Mouse (Mus musculus) A20 (cell line): ENCODE data around the gene Abo.
"Not testable (repeated sequence)": the region's sequence is repeated elsewhere in the genome, so short reads cannot be mapped to it uniquely, and the experiment has no call there.

Experiments
- DNase-seq: peaks from one replicate; pipeline ENCODE4 v3.0.0-alpha.2; 2011; ENCODE audit warnings: low read depth, low spot score

The Abo gene

GRCm38 (mm10) chr2:26864879-26865278 is at the start of gene Abo:
TSS of gene Abo (minus strand) at chr2:26864979.
- DNase-seq, result no peak

GRCm38 (mm10) chr2:26914148-26914941 is 49.6 kb upstream of the Abo start:
- peak; percentile 39 for DNase-seq

DNA sequence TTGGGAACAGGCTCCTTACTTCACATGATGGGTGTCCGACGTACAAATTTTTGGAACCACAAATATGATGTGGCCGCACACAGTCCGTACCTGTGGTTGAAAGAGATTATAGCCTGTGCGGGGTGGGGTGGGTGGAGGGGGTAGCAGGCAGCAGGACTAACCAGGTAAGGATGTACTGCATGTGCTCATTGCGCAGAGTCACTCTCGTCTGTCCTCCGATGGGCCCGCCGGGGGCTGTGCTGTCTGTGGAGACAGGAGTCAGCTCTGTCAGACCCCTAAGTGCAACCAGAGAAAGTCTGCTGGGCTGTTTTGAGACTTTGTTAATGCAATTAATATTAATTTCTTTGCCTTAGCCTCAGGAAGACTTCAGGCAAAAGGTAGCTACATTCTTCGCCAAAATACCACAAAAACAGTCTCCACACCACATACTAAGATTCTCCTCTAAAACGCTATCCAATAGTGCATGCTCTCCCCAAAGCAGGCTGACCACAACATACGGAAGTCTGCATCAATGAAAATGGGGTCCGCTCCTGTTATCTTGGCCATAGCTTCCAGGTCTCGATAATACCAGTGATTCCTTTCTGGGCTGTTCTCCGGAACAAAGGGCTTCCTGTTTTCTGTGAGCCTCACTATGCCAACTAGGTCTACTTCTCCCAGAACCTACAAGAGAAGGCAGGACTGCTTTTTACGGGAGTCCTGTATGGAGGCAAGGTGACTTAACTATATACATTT is 48.8 kb upstream of the Abo start:
- peak; percentile 24 for DNase-seq

DNA sequence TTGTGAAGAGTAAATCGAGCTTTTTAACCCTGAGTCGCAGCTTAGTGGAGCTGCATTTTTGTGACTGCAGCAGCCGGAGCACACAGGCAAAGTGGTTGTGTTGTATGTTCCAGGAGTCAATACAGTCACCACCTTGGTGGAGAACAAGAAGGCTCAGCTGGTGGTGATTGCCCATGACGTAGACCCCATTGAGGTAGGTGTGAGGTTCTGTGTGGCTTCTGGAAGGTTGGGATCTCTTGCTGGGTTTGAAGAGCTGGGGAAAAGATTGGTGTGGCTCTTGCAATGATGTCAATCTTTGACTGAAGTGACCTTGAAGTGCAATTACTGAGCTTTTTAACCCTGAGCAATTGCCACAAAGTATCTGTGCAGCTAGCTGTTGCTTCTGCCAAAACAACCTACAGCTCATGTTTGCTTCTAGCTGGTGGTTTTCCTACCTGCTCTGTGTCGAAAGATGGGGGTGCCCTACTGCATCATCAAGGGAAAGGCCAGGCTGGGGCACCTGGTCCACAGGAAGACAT is 47.5 kb upstream of the Abo start:
- DNase-seq, result no peak

- no peak for DNase-seq
Measured at GRCm38 (mm10) chr2:26910994-26911765, 46.4 kb upstream of the Abo start.

GRCm38 (mm10) chr2:26910124-26910993 is 45.6 kb upstream of the Abo start, which contains the start of the genes Med22 and Rpl7a:
TSS of gene Med22 (minus strand) at chr2:26910677.
TSS of gene Rpl7a (plus strand) at chr2:26910764.
- peak; percentile 99 for DNase-seq

GRCm38 (mm10) chr2:26909387-26909784 is 44.6 kb upstream of the Abo start:
- peak; percentile 57 for DNase-seq

DNA sequence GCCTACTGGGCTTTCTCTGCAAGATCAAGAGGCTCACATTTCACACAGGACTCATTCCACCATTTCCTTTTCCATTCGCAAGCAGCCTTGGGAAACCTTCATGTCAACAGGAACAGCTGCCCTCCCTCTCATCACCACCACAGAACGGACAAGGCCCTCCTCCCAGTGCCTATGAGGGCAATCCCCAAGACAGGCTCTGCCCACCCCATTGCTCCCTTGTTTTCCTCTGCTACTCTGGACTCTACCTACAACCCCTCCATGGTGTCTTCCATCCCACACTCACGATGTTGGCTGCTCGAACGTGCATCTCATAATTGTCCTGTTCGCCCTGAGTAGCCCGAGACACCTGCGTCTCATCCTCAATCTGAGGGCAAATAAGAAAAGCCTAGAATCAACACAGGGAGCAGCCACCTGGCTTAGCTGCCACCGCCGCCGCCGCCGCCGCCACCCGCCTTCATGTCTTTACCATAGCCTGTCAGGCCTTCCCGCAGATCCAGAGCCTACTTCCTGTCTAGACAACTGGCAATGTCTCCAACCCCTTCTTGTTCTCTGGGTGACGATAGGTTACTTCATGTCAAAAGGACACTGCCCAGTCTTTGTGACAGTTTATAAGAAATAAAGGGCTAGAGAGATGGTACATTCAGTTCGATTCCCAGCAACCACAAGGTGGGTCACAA is 44.1 kb upstream of the Abo start:
- DNase-seq, result no peak

DNA sequence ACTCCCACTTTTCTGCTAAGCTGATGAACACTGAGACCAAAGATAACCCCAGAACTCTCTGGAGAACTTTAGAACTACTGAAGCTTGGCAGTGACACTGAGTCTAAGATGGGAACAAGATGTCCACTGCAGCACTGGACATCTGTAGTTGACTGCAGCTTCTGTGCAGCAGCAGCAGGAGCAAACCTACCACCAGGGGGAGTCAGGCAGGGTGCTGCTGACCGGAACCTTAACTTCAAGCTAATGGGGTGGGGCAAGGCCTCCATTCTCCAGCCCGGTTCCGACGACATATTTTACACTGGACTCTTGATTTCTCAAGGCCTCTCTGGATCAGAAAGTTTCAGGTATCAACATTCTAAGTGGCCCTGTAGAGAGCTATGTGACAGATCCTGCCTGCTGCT is 42.3 kb upstream of the Abo start:
- peak; percentile 64 for DNase-seq

GRCm38 (mm10) chr2:26906431-26906830 is 41.7 kb upstream of the Abo start:
- DNase-seq, result no peak

- DNase-seq, result no peak
Measured at GRCm38 (mm10) chr2:26905936-26906335, 41.2 kb upstream of the Abo start.

DNA sequence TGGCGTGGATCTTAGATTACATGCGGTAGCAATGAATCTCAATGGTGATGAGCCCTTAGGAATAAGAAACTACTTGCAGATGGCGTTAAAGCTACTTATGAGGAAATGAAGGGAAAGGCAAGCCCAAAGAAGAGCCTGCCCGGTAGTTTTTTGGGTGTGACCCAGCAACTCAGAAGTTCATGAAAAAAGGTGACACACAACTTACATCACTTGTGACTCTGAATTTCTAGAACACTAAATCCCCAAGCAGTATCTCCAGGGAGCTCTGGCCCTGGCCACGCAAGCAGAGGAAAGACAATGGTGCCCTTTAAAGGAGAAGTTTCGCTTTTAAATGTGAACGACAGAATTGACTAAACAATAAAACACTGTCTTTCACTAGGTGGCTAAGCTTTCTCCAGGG is 38.5 kb upstream of the Abo start:
- no peak for DNase-seq

- DNase-seq, result peak; percentile 98
Measured at GRCm38 (mm10) chr2:26902467-26903220, 37.9 kb upstream of the Abo start, which contains the start of gene Surf6. TSS of gene Surf6 (minus strand) at chr2:26902879.

DNA sequence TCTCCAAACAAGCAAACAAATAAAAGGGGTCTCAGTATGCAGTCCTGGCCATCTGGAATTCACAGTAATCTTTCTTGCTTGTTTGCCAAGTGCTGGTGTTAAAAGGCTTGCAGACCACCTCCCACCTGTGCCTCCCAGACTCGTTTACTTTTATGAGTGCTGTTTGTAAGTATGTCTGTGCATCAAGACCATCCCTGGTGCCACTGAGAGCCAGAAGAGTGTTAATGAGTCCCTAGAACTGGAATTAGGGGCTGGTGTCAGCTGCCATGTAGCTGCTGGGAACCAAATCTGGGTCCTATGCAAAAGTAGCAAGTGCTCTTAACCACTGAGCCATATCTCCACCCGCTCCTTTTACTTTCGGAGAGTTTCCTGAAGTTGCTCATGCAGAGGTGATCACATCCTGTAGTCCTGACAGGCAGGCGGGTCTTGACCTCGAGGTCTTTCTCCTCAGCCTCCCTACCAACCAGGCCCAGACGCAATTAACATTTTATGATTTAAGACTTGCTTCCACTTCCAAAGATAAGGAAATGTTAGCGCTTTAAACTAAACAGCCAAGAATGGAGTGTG is 37.1 kb upstream of the Abo start:
- peak; percentile 52 for DNase-seq

DNA sequence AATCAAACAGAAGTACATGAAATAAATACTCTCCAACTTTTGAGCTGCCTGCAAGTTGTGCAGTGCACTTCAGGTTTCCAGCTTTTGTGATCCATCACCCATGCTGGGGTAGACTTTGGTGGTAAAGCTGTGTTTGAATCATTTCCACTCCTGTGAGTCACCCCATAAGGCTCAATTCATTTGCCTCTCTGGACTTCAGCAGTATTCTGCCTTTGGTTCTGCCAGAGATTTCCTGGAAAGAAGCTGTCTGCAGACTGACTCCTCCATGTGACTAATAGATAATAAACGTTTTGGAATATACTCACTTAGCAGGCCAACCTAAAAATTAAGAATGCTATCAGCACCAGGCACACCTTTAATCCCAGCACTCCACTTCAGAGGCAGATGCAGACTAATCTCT is 36.0 kb upstream of the Abo start:
- no peak for DNase-seq

DNA sequence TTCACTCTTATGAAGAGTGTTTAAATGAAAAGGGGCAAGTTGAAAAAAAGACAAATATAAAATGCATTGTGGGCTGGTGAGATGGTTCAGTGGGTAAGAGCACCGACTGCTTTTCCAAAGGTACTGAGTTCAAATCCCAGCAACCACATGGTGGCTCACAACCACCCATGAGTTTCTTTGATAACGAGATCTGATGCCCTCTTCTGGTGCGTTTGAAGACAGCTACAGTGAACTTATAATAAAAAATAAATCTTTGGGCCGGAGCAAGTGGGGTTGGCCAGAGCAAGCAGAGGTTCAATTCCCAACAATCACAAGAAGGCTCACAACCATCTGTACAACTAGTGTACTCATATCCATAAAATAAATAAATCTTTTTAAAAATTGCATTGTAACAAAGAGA is 31.1 kb upstream of the Abo start:
- no peak for DNase-seq

DNA sequence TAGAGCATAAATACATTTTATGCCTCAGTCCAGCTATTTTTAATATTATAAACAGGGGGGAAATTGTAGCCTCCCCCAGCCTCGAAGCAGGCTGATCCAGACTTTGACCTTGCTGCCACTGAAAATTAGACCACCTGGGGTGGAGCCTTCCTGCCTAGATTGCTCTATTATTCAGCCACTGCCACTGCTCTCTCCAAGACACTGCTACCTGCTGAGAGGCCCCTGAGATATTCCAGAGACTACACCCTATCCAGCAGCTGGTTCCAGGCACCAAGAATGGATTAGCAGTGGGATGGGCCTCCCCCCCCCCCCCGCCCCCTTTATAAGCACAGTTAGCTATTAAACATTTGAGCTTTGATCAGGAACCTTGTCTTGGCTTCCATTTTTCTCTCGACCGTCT is 21.4 kb upstream of the Abo start:
- not testable (repeated sequence) for DNase-seq

DNA sequence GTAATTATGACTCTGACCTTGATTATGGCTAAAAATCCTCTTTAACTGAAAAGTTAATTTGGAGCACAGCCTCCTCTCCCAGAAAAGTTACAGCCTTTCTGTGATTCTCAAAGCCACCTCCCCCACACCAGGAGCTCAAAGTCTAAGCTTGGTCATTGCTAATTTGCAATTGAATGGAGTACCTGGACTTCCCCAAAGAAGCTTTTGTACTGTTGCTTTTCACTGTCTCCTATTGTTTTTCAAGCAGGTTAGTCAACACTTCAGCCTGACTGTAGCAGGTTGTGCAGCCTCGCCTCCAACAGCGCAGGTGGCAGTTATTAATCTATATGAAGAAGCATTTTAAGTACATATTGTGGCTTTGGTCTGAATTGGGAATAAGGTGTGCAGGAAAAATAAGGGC is 20.8 kb upstream of the Abo start:
- not testable (repeated sequence) for DNase-seq

DNA sequence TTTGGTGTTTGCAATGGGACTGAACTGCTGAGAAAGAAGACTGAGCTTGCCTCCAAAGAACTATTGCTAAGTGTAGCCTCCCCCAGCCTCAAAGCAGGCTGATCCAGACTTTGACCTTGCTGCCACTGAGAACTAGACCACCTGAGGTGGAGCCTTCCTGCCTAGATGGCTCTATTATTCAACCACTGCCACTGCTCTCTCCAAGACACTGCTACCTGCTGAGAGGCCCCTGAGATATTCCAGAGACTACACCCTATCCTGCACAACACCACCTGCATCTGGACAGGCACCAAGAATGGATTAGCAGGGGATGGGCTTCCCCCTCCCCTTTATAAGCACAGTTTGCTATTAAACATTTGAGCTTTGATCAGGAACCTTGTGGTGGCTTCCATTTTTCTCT is 13.8 kb upstream of the Abo start:
- no peak for DNase-seq
